Mouse (Mus musculus) ES-Bruce4 (cell line): Measurements from ENCODE around the gene Ubr3.

Experiments
- CTCF ChIP-seq: IDR thresholded peaks from one replicate; pipeline ENCODE4 v1.8.1; 2011; ENCODE audit warnings: low read depth, low read length
- EP300 ChIP-seq: IDR thresholded peaks from 2 replicates; pipeline ENCODE4 v1.6.1; 2011; ENCODE audit warnings: low read depth, low read length; ENCODE audit not compliant: insufficient read depth

- TF ChIP-seq CTCF (no peak), EP300 (no peak)
These were observed 13.1 kb upstream of the Ubr3 start for GRCm38 (mm10) chr2:69883990-69884391.
